Mouse (Mus musculus): ENCODE results near the gene Icam1. TPM values are rescaled to one million over a fixed set of nuclear protein-coding genes. Genes with fewer than 3 reads are reported as not detected.
"Not testable (repeated sequence)": the region's sequence is repeated elsewhere in the genome, so short reads cannot be mapped to it uniquely, and the experiment has no call there.

Icam1 gene
- total RNA-seq, 4 experiments from 2014 or later = 7.5 to 11.3 (median 9.9) TPM

GRCm38 (mm10) chr9:20993165-20993898 is 22.5 kb upstream of the Icam1 start:
- no peak for DNase-seq (ENCODE audit: low spot score)

- DNase-seq (ENCODE audit: low spot score) = no peak
Observed at GRCm38 (mm10) chr9:20995069-20995468, 20.7 kb upstream of the Icam1 start.

DNA sequence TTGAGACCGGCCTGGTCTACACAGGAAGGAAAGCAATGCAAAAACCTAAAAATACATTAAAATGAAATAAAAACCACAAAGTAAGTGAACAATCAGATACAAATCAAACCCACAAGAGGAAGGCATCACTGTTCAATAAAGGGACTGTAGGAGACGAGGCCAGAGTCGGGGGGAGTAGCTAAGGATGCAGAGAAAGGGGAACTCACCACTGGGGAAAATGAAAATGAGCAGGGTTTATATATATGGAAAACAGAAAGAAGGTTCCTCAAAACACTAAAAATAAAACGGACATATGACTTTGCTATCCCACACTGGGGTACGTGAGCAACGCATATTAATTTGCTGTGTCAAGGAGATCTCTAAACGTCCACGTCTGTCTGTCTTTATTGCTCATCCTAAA is 18.7 kb upstream of the Icam1 start:
- DNase-seq (ENCODE audit: low spot score) = no peak

DNA sequence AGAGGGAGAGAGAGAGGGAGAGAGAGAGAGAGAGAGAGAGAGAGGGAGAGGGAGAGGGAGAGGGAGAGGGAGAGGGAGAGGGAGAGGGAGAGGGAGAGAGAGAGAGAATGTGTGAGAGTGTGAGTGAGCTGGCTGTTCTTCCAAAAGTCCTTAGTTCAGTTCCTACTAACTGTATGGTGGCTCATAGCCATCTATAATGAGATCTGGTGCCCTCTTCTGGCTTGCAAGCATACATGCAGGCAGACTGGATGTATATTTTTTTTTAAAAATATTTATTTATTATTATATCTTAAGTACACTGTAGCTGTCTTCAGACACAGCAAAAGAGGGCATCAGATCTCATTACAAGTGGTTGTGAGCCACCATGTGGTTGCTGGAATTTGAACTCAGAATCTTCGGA is 17.4 kb upstream of the Icam1 start:
- not testable (repeated sequence) for DNase-seq (ENCODE audit: low spot score)

DNA sequence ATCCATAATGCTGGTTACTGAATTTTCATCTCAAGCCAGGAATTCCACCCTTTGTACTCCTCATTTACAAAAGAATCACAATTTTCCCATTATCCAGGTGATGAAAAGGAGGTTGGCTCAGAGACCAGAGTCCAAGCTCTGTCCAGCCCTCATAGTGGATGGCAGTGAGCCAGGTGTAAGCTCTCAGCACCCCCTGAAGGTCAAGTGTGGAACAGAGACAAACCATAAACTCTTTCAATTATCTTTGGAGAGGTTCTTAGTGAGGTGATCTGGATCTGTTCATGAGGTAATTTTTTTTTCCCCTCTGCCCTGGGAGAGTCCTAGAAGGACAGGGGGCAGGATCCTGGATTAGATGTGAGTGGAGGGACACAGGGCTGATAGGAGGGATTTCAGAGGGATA is 15.0 kb upstream of the Icam1 start:
- DNase-seq (ENCODE audit: low spot score) = no peak

- DNase-seq (ENCODE audit: low spot score) = no peak
Observed at GRCm38 (mm10) chr9:21001651-21002200, 14.1 kb upstream of the Icam1 start.

GRCm38 (mm10) chr9:21002270-21002626 is 13.5 kb upstream of the Icam1 start:
- no peak for DNase-seq (ENCODE audit: low spot score)

- DNase-seq (ENCODE audit: low spot score) = peak; percentile 79
Observed at GRCm38 (mm10) chr9:21002627-21003551, 12.9 kb upstream of the Icam1 start, which contains the start of gene Mrpl4. Mrpl4 (plus strand) TSS chr9:21002738.

DNA sequence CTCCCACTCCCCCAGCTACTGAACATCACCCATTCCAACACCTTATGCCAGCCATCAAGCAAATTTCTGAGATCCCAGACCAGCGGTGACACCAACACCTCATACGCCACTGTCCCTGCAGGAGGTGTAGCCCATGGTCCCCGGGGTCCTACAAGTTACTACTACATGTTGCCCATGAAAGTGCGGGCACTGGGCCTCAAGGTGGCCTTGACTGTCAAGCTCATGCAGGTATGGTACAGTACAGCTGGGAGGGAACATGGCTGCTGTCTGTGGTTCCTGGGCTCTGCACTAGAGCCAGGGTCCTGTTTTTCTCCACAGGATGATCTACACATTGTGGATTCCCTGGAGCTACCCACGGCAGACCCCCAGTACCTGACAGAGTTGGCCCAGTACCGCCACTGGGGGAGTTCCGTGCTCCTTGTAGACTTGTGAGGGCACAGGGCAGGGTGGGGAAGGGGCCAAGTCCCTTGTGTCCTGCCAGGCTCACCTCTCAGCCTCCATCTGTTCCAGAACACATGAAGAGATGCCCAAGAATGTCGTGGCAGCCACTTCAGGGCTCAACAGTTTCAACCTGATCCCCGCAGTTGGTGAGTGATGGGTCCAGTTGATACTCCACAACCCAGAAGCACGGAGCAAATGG is 8.4 kb upstream of the Icam1 start:
- no peak for DNase-seq (ENCODE audit: low spot score)

GRCm38 (mm10) chr9:21008007-21008406 is 7.8 kb upstream of the Icam1 start:
- no peak for DNase-seq (ENCODE audit: low spot score)

GRCm38 (mm10) chr9:21010362-21010761 is 5.4 kb upstream of the Icam1 start:
- no peak for DNase-seq (ENCODE audit: low spot score)

DNA sequence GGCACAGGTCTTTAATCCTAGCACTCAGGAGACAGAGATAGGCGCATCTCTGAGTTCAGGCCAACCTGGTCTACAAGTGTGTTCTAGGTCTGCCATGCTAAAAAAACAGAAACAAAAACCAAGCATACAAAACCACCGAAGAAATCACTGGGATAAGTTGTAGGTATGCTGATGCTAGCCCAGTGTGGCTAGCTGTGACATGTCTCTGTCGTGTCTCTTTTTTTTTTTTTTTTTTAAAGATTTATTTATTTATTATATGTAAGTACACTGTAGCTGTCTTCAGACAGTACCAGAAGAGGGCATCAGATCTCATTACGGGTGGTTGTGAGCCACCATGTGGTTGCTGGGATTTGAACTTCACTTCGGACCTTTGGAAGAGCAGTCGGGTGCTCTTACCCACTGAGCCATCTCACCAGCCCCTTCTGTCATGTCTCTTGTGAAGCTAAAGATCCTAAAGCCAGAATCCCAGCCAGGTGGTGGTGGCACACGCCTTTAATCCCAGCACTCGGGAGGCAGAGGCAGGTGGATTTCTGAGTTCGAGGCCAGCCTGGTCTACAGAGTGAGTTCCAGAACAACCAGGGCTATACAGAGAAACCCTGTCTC is 4.7 kb upstream of the Icam1 start:
- not testable (repeated sequence) for DNase-seq (ENCODE audit: low spot score)

- peak; percentile 48 for DNase-seq (ENCODE audit: low spot score)
Observed at GRCm38 (mm10) chr9:21011846-21012312, 3.9 kb upstream of the Icam1 start.

GRCm38 (mm10) chr9:21012368-21012767 is 3.4 kb upstream of the Icam1 start:
- DNase-seq (ENCODE audit: low spot score) = no peak

DNA sequence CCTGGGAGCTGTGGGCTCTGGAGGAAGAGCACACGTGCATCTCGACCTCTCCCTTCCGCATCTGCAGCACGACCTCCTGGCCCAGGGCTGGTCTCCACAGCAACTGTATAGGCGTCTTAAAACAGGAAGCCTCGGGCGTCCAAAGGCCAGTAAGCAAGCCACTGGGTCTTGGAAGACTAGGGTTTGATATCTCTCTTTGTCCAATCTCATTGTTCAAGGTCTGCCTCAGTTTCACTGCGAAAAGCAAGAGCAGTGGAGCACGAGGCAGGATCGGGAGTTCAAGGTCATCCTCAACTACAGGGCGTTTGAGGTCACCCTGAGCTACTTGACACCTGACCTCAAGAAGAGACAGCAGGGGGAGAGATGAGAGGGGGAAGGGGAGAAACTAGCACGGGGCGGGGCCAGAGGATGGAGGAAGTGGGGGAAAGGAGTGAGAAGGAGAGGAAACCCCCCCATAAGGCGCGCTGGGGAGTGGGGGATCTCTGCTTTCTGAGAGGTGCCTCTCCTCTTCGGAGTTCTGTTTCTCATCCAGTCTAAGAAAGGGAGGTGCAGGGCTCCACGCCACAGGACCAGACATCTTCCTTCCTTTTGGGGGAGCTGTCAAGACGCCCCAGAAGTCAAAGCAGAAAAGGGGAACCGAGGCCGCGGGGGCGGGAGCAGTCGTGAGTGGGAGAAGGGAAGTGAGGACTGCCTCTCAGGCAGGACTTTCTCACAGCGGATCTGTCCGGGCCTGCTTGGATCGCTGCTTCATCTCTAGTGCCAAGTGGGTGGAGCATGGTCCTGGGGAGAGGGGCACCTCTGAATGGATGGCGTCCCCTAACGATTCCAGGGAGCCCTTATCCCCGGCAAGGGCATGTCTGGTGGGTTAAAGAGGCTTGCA is 854 bp upstream of the Icam1 start:
- DNase-seq (ENCODE audit: low spot score) = peak; percentile 75

DNA sequence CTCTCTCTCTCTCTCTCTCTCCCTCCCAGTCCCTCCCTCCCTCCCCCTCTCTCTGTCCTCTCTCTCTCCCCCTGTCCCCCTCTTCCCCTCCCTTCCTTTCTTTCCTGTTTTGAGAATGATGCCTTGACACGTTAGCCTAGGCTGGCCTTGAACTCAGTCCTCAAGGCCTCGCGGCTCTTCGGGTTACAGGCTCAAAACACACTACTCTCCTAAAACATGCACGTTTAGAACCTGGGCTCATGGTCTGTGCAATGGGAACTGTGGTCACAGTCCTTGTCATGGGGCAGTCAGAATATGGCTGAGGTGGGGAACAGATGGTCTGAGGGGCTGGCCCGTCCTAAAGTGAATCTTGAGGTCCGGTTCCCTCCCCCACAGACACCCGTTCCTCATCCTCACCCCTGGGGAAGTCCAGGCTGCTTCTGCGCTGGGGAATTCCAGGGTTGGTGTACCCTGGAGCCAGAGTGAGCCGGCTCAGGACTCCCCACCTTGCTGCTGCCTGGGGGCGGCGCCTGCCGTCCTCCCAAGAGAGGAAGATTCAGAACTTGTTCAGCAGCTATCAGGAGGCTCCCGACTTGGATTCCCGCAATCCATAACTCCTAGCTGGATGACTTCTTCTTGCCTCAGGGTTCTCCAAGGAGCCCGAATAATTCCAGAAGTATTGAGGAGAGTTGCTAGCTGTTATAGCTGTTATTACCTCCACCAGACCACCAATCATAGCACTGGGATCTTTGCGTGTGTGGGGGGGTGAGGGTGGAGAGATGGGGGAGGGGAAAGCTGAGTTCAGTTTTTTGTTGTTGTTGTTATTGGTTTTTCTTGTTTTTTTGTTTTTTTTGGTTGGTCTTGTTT is 769 bp downstream of the Icam1 start:
- DNase-seq (ENCODE audit: low spot score) = no peak

- no peak for DNase-seq (ENCODE audit: low spot score)
Observed at GRCm38 (mm10) chr9:21017177-21017575, 1.4 kb downstream of the Icam1 start.

DNA sequence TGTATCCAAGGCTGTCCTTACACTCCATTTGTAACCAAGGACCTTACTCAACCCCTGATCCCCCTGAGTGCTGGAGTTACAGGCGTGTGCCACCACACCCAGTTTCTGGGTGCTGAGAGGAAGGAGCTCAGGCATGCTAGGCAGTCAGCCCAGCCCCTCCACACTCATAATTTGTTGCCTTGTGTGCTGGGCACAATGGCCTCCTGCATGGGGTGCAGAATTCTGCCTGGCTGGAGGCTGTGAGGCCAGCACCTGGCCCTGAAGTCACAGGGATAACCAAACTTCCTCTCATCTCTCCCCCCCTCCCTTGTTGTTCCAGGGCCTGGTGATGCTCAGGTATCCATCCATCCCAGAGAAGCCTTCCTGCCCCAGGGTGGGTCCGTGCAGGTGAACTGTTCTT is 2.8 kb downstream of the Icam1 start:
- no peak for DNase-seq (ENCODE audit: low spot score)

- DNase-seq (ENCODE audit: low spot score) = no peak
Observed at GRCm38 (mm10) chr9:21021363-21021762, 5.6 kb downstream of the Icam1 start.

Data from heart, adult 8-10 months (tissue).